Mouse (Mus musculus) ES-Bruce4 (cell line): Measurements from ENCODE around the gene Snrpn. TPM values are rescaled to one million over a fixed set of nuclear protein-coding genes. Genes with fewer than 3 reads are reported as not detected.

Source experiments
- H3K27ac ChIP-seq: 2 replicates; pipeline ENCODE4 v1.5.1; 2012; ENCODE audit warnings: low read length, inconsistent platforms; ENCODE audit not compliant: insufficient read depth
- H3K27me3 ChIP-seq: 2 replicates; pipeline ENCODE4 v1.6.1; 2012; ENCODE audit warnings: mild to moderate bottlenecking, low read length, inconsistent platforms; ENCODE audit not compliant: control insufficient read depth, poor library complexity, insufficient read depth, severe bottlenecking
- H3K36me3 ChIP-seq: 2 replicates; pipeline ENCODE4 v1.6.1; 2012; ENCODE audit warnings: inconsistent platforms, mild to moderate bottlenecking, low read length, moderate library complexity; ENCODE audit not compliant: control insufficient read depth, poor library complexity, insufficient read depth, severe bottlenecking
- H3K4me1 ChIP-seq: one replicate; pipeline ENCODE4 v1.8.1; 2011; ENCODE audit warnings: low read length; ENCODE audit not compliant: control insufficient read depth, insufficient read depth
- H3K4me3 ChIP-seq: 2 replicates; pipeline ENCODE4 v1.5.1; 2011; ENCODE audit warnings: low read depth, mild to moderate bottlenecking, low read length
- H3K9ac ChIP-seq: 2 replicates; pipeline ENCODE4 v1.6.1; 2012; ENCODE audit warnings: low read depth, mild to moderate bottlenecking, inconsistent platforms; ENCODE audit not compliant: poor library complexity, severe bottlenecking
- H3K9me3 ChIP-seq: replicated peaks from 2 replicates; pipeline ENCODE4 v1.6.1; 2012; ENCODE audit warnings: mild to moderate bottlenecking, low read length, inconsistent platforms; ENCODE audit not compliant: control insufficient read depth, poor library complexity, insufficient read depth, severe bottlenecking
- CTCF ChIP-seq: IDR thresholded peaks from one replicate; pipeline ENCODE4 v1.8.1; 2011; ENCODE audit warnings: low read depth, low read length
- EP300 ChIP-seq: IDR thresholded peaks from 2 replicates; pipeline ENCODE4 v1.6.1; 2011; ENCODE audit warnings: low read depth, low read length; ENCODE audit not compliant: insufficient read depth
- POLR2A ChIP-seq: IDR thresholded peaks from one replicate; pipeline ENCODE4 v1.8.1; 2011; ENCODE audit warnings: low read length; ENCODE audit not compliant: insufficient read depth
- polyA plus RNA-seq: library from polyadenylated mRNA; stranded (reverse); fragments of >200 nt; gene quantifications from 2 replicates; pipeline ENCODE4 v1.2.4, GENCODE M21; 2011; ENCODE audit warnings: low read depth; ENCODE audit not compliant: missing spikeins, insufficient read depth, insufficient read length

Snrpn gene
- polyA plus RNA-seq, 1 experiment: 105 TPM

GRCm38 (mm10) chr7:60004606-60005330 is 135.3 kb downstream of the Snrpn start, which contains the start of the genes Snurf and Gm38393:
Snurf (minus strand) TSS chr7:60005049.
Gm38393 (minus strand) TSS chr7:60005064.
- H3K36me3 ChIP-seq: no peaks in the 10 kb centered on the region
- peaks cover 1% of the 10 kb centered on the region for H3K4me1 ChIP-seq
- no peak for TF ChIP-seq CTCF
- TF ChIP-seq POLR2A: peak; percentile 30
- peaks cover 14% of the 10 kb centered on the region for H3K9me3 ChIP-seq
- H3K27ac ChIP-seq: peak within 1 kb of the TSS; percentile 66
- H3K4me3 ChIP-seq: peak within 1 kb of the TSS; percentile 87
- peak within 1 kb of the TSS; percentile 62 for H3K9ac ChIP-seq
- H3K27me3 ChIP-seq: no peaks in the 10 kb centered on the region

GRCm38 (mm10) chr7:60003921-60004605 is 136.0 kb downstream of the Snrpn start:
- H3K27ac ChIP-seq: peak overlapping the region; percentile 66
- TF ChIP-seq EP300: peak; percentile 75
- TF ChIP-seq POLR2A: no peak
- peaks cover 1% of the 10 kb centered on the region for H3K4me1 ChIP-seq
- peaks cover 14% of the 10 kb centered on the region for H3K9me3 ChIP-seq
- peak overlapping the region; percentile 87 for H3K4me3 ChIP-seq
- H3K36me3 ChIP-seq: peaks cover 1% of the 10 kb centered on the region; the same call in 1 of the 2 replicates
- peak overlapping the region; percentile 62 for H3K9ac ChIP-seq
- H3K27me3 ChIP-seq: no peaks in the 10 kb centered on the region

GRCm38 (mm10) chr7:60003006-60003865 is 136.8 kb downstream of the Snrpn start:
- peaks cover 12% of the 10 kb centered on the region for H3K9me3 ChIP-seq
- peak overlapping the region; percentile 66 for H3K27ac ChIP-seq
- peak overlapping the region; percentile 62 for H3K9ac ChIP-seq

GRCm38 (mm10) chr7:59978646-59979045 is 161.4 kb downstream of the Snrpn start:
- H3K4me3 ChIP-seq: no peak overlapping the region
- H3K4me1 ChIP-seq: no peaks in the 10 kb centered on the region
- H3K36me3 ChIP-seq: peaks cover 5% of the 10 kb centered on the region; the same call in 1 of the 2 replicates
- no peaks in the 10 kb centered on the region for H3K9me3 ChIP-seq
- TF ChIP-seq EP300 (no peak), CTCF (no peak), POLR2A (no peak)
- H3K27ac ChIP-seq: no peak overlapping the region
- no peak overlapping the region for H3K9ac ChIP-seq
- H3K27me3 ChIP-seq: no peaks in the 10 kb centered on the region

More at GRCm38 (mm10) chr7:60003006-60003865, 136.8 kb downstream of the Snrpn start:
- H3K36me3 ChIP-seq: peaks cover 4% of the 10 kb centered on the region; the same call in 1 of the 2 replicates
- no peak for TF ChIP-seq POLR2A
- 0 out of 2 replicates have a peak, but pooled peaks have one; percentile 15 for TF ChIP-seq EP300
- H3K4me1 ChIP-seq: peaks cover 1% of the 10 kb centered on the region
- H3K27me3 ChIP-seq: no peaks in the 10 kb centered on the region
- H3K4me3 ChIP-seq: peak overlapping the region; percentile 87

Other genes starting within 250 kb of the Snrpn start
- 207 and 231 TPM in 2 replicates for gene Snurf, start 135.2 kb downstream of the Snrpn start, polyA plus RNA-seq
- 83.6 and 87.4 TPM in 2 replicates for gene Gm38393, start 135.2 kb downstream of the Snrpn start, polyA plus RNA-seq